Mouse (Mus musculus) limb, embryonic 12.5 days (tissue): ENCODE data around the gene Nipal1. TPM values are rescaled to one million over a fixed set of nuclear protein-coding genes. Genes with fewer than 3 reads are reported as not detected.

Experiments
- ATAC-seq: fragments of 200-750 bp; cut with Nextera tagmentation; 2 replicates; pipeline ENCODE4 v1.8.0; 2017; ENCODE audit warnings: low read depth, moderate TSS enrichment; ENCODE audit not compliant: insufficient number of reproducible peaks, insufficient read depth, low FRiP score, low TSS enrichment
- H3K27ac ChIP-seq: fragments of 300-500 bp; sonication (generic); 2 replicates; pipeline ENCODE4 v1.5.1; 2016; ENCODE audit warnings: mild to moderate bottlenecking, moderate library complexity
- H3K27me3 ChIP-seq: fragments of 300-500 bp; sonication (generic); 2 replicates; pipeline ENCODE4 v1.6.1; 2016; ENCODE audit warnings: mild to moderate bottlenecking, moderate library complexity
- H3K36me3 ChIP-seq: fragments of 300-500 bp; sonication (generic); 2 replicates; pipeline ENCODE4 v1.6.1; 2016; ENCODE audit warnings: mild to moderate bottlenecking, moderate library complexity
- H3K4me1 ChIP-seq: fragments of 300-500 bp; sonication (generic); replicated peaks from 2 replicates; pipeline ENCODE4 v1.6.1; 2016
- H3K4me2 ChIP-seq: fragments of 300-500 bp; sonication (generic); 2 replicates; pipeline ENCODE4 v1.6.1; 2016; ENCODE audit warnings: mild to moderate bottlenecking, moderate library complexity
- H3K4me3 ChIP-seq: fragments of 300-500 bp; sonication (generic); replicated peaks from 2 replicates; pipeline ENCODE4 v1.5.1; 2016; ENCODE audit warnings: mild to moderate bottlenecking
- H3K9ac ChIP-seq: fragments of 300-500 bp; sonication (generic); replicated peaks from 2 replicates; pipeline ENCODE4 v1.6.1; 2016; ENCODE audit warnings: mild to moderate bottlenecking, moderate library complexity
- H3K9me3 ChIP-seq: fragments of 300-500 bp; sonication (generic); 2 replicates; pipeline ENCODE4 v1.6.1; 2016; ENCODE audit warnings: mild to moderate bottlenecking, moderate library complexity
- WGBS: fragments of 180-500 bp; shearing (Covaris S2); methylation state at CpG from one replicate; pipeline ENCODE4 v1.1.7; 2016; 5-methylcytosine and 5-hydroxymethylcytosine counted together
- polyA plus RNA-seq: library from polyadenylated mRNA; unstranded; fragments of >200 nt; fragmentation: Nextera tagmentation; extraction: Ambion mirVana; gene quantifications from 2 replicates; pipeline ENCODE4 v1.2.1, GENCODE M21; 2016

Nipal1 gene
- polyA plus RNA-seq, 1 experiment from 2014 or later, result 0.84 TPM

DNA sequence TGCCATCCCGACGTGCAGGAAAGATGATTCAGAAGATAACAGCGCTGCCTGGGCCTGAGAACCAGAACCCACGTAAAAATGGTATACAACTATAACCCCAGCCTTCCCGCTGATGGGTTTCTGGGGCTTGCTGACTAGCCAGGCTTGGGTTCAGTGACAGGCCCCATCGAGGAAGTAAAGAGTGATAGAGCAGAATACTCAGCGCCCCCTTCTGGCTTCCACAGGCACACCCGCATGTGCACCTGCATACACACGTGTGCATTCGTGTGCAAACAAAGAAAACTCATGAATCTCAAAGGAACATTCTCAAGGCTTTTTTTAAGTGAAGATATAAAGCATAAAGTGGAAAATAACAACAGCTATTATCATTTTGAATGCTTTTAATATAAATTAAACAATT, 1.5 kb upstream of the Nipal1 start:
- H3K27ac ChIP-seq, result no peak overlapping the region
- no peak overlapping the region for H3K4me2 ChIP-seq
- 40% methylated on average over 10 of the region's 10 CpGs for whole genome bisulfite sequencing
- H3K4me1 ChIP-seq, result peaks cover 8% of the 10 kb centered on the region
- H3K27me3 ChIP-seq, result peaks cover 34% of the 10 kb centered on the region; the same call in 1 of the 2 replicates
- H3K36me3 ChIP-seq, result no peaks in the 10 kb centered on the region
- no peak overlapping the region for H3K4me3 ChIP-seq
- no peak for ATAC-seq
- no peak overlapping the region for H3K9ac ChIP-seq
- H3K9me3 ChIP-seq, result no peaks in the 10 kb centered on the region

DNA sequence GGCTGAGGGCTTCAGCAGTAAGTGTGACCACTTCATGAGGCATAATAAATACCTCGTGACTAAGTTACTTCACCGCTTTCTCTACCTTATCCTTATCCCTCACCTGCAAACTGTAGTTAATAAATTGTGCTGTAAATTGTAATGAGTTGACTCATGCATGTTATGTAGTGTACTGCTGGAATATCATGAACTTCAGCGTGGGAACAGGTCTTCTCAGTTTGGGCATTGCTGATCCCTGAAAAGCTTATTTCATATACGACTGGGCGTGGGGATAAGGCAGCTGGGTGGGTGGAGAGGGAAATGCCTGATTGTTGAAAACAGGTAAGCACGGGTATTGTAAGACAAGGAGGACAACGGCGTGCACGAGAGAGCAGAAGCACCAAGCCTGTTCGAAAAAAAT, 599 bp upstream of the Nipal1 start:
- no peak for ATAC-seq
- no peaks in the 10 kb centered on the region for H3K9me3 ChIP-seq
- H3K27me3 ChIP-seq, result peaks cover 34% of the 10 kb centered on the region; the same call in 1 of the 2 replicates
- peaks cover 8% of the 10 kb centered on the region for H3K4me1 ChIP-seq
- H3K4me3 ChIP-seq, result peak overlapping the region; percentile 51
- no peak overlapping the region for H3K27ac ChIP-seq
- 30% methylated on average over 10 of the region's 10 CpGs for WGBS
- H3K4me2 ChIP-seq, result peak overlapping the region; percentile 87
- no peak overlapping the region for H3K9ac ChIP-seq
- no peaks in the 10 kb centered on the region for H3K36me3 ChIP-seq

DNA sequence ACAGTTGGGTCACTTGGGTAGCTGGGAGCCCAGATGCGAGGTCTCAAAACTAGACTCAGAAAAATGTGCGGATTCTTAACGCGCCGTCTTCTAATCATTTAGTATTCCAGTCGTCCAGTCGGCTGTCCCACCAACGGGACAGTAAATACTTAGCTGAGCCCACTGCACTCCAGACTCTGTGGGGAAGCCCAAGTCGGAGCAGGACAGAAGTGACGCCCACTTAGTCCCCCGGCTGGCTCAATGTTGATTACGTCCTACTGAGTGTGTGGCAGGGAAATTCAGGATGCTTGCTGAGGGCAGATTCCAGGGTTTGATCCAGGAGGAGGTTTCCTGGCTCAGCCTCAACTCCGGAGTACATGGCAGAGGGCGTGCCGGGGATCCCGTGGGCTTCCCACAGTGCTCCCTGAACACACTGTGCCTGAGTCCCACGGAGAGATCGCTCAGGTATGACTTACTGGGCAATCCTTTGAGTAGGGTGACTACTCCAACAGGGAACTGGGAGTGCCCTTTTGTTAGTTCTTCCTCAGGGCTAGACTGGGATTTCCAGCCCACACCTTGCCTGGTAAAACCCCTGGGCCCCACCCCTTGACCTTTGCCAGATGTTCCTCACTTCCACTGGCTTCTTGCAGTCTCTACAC, 482 bp downstream of the Nipal1 start:
- H3K27me3 ChIP-seq, result peaks cover 34% of the 10 kb centered on the region; the same call in 1 of the 2 replicates
- no peaks in the 10 kb centered on the region for H3K9me3 ChIP-seq
- H3K4me2 ChIP-seq, result peak overlapping the region; percentile 87
- peaks cover 8% of the 10 kb centered on the region for H3K4me1 ChIP-seq
- ATAC-seq, result peak; percentile 27; the same call in 1 of the 2 replicates
- WGBS, result 9% methylated on average over 18 of the region's 18 CpGs
- H3K9ac ChIP-seq, result peak overlapping the region; percentile 37; the same call in 1 of the 2 replicates
- no peaks in the 10 kb centered on the region for H3K36me3 ChIP-seq
- H3K4me3 ChIP-seq, result peak overlapping the region; percentile 51
- no peak overlapping the region for H3K27ac ChIP-seq

DNA sequence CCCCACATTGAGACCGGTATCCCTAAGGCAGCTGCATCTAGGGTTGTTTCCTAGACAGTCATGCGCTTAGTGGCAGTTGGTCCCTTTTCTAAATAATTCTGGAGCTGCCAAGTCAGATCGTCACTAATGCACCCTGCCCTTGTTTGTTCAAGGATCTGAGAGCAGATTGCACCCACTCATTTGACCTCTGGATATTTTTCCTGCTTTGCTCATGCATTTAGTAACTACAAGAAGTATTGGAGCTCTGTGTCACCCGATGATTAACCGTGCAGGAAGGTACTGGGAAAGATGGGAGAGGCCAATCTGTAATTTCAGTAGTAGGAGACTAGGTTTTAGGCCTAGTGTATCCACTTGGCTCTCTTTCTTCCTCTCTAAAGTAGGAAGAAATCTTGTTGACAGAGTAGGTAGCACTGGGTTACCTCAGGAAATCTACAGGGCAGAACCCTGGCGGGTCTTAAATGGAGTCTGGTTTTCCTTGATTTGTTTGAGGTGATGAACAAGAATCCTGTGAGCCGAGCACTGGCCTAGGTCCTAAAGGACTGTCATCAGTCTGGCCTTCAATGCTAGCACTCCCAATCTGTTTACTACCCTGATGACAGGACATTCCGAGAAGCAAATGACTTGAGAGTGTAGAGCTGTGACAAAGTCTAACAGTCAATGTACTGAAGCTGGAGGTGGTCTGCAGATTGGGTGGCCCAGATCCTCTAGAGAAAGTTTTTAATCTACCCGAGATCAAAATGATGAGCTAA, 1.6 kb downstream of the Nipal1 start:
- Histone ChIP-seq H3K27ac (no peak overlapping the region), H3K4me3 (no peak overlapping the region), H3K4me2 (no peak overlapping the region), H3K36me3 (no peaks in the 10 kb centered on the region), H3K9ac (no peak overlapping the region), H3K27me3 (peaks cover 34% of the 10 kb centered on the region; the same call in 1 of the 2 replicates), H3K4me1 (peaks cover 8% of the 10 kb centered on the region), H3K9me3 (no peaks in the 10 kb centered on the region)
- ATAC-seq, result no peak
- 74% methylated on average over 9 of the region's 9 CpGs for WGBS

DNA sequence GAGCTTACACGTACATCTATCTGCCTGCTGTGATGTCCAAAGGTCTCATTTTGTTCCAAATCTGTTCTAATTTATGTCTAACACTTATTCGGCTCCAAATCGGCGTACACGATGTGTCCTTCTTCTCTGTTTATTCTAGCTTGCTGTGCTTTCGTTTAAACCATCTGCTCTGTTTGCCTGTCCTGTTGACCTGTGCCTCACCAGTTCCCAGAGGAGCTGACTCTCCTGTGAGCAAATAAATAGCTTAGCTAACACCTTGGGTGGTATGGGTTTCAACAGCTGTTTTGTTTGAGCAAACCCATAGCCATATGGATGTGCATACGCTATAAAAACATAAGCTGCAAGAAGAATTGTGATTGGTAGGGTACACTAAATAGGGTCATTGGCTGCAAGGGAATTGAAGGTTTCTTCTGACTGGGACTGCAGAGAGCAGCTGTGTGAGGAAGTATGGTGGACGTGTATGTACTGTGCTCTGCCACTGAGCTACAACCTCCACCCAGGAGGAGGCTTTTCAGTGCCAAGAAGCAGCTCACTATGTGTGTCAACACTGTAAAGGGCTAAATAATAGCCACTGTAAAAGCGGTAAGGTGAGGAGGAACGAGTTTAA, 5.6 kb downstream of the Nipal1 start:
- Histone ChIP-seq H3K27me3 (peaks cover 13% of the 10 kb centered on the region; the same call in 1 of the 2 replicates), H3K36me3 (no peaks in the 10 kb centered on the region), H3K9me3 (no peaks in the 10 kb centered on the region), H3K4me3 (no peak overlapping the region), H3K9ac (no peak overlapping the region), H3K4me2 (no peak overlapping the region), H3K4me1 (peaks cover 14% of the 10 kb centered on the region), H3K27ac (no peak overlapping the region)
- 67% methylated on average over 10 of the region's 10 CpGs for WGBS
- no peak for ATAC-seq

DNA sequence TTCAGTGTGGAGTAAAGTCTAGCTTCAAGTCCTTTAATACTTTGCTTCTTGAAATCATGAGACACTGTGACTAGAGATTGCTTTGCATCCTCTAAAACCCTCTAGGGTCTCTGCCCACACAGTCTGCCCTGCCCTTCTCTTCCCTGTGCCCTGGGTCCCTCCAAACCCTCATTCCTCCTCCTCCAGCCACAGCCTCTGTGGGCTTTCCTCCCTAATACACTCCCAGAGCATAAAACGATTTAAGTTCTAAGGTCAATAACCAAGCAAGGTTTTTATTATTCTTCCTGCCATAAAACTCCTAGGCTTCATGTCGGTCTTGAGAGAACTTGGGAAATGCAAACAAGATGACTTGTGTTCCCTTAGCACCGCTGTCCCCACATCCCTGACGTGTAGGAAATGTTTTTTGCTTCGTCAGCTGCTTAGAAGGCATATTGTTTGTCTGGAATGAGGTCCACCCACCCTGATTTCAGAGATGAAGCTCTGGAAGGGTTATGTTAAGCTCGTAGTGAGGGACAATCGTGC, 8.7 kb downstream of the Nipal1 start:
- Histone ChIP-seq H3K36me3 (no peaks in the 10 kb centered on the region), H3K27ac (peak overlapping the region; percentile 19; the same call in 1 of the 2 replicates), H3K4me2 (no peak overlapping the region), H3K9me3 (no peaks in the 10 kb centered on the region), H3K9ac (no peak overlapping the region), H3K4me1 (peaks cover 14% of the 10 kb centered on the region), H3K4me3 (no peak overlapping the region), H3K27me3 (no peaks in the 10 kb centered on the region)
- ATAC-seq, result no peak
- 21% methylated on average over 7 of the region's 7 CpGs for WGBS

DNA sequence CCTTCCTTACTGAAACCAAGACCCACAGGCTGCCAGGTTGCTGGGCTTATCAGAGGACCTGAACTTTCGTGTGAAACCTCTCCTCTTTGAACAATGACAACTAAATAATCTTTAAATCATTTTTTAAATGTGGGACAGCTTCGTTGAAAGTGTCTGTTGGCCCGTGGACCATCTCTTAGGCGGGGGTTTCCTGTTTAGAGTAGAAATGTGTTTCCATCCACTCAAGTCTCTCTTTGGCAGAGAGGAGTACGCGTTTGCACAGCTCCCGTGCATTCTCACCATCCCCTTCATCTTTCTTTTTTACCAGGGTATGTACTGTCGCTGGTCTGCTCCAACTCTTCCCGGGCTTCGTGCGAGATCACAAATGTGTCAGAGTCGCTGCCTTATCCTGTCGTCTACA, 10.8 kb downstream of the Nipal1 start:
- H3K4me2 ChIP-seq, result no peak overlapping the region
- H3K9ac ChIP-seq, result no peak overlapping the region
- H3K9me3 ChIP-seq, result no peaks in the 10 kb centered on the region
- H3K27me3 ChIP-seq, result no peaks in the 10 kb centered on the region
- H3K27ac ChIP-seq, result no peak overlapping the region
- 86% methylated on average over 13 of the region's 13 CpGs for WGBS
- ATAC-seq, result no peak
- H3K4me1 ChIP-seq, result peaks cover 14% of the 10 kb centered on the region
- no peaks in the 10 kb centered on the region for H3K36me3 ChIP-seq
- no peak overlapping the region for H3K4me3 ChIP-seq

DNA sequence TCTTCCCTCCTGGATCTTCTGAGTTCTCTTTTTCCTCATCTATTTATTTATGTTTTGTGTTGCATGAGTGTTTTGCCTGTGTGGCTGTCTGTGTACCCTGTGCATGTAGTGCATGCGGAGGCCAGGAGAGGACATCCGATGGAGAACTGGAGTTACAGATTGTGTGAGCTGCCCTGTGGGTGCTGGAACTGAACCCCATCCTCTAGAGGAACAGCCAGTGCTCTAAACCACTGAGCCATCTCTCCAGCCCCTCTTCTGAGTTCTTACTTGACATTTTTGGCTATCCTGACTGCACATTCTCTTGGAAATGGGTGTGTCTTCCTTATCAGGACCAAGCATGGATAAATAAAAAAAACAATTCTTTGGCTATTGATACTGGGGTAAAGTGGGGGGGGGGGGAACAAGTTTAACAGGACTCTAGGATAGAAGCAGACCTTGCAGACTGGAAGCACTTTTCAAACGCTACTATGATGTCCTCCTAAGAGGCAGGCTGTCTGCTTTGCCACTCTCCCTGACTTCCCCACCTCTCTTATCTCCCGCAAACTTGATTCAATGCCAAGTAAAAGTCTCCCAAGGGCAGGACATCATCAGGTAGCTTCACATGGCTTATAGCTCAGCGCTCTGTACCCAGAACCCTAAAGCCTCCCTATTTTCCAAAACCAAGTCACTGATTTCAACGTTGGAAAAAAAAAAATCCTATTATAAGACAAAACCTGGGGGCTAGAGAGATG, 13.6 kb downstream of the Nipal1 start:
- Histone ChIP-seq H3K4me3 (no peak overlapping the region), H3K27ac (no peak overlapping the region), H3K9me3 (no peaks in the 10 kb centered on the region), H3K36me3 (no peaks in the 10 kb centered on the region), H3K27me3 (no peaks in the 10 kb centered on the region), H3K4me2 (no peak overlapping the region), H3K9ac (no peak overlapping the region), H3K4me1 (peaks cover 7% of the 10 kb centered on the region)
- no peak for ATAC-seq
- 88% methylated on average over 6 of the region's 6 CpGs for WGBS

DNA sequence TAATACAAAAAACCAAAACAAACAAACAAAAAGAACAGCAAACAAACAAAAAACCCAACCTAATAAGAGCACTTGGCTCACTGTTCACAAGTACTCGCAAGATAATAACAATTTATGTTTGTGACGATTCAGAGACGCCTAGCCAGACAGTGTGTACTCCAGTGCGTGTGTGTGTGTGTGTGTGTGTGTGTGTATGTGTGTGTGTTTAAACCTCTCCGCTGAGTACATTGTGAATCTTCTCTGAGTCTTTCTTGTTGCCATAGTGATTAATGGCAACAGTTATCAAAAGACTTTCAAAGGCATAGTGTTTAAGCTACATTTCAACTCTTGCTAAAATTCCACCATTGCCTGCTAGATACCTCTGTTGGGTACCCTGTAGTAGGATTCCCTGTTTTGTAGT, 16.5 kb downstream of the Nipal1 start:
- Histone ChIP-seq H3K27ac (no peak overlapping the region), H3K4me1 (no peaks in the 10 kb centered on the region)
- 94% methylated on average over 5 of the region's 5 CpGs for WGBS

DNA sequence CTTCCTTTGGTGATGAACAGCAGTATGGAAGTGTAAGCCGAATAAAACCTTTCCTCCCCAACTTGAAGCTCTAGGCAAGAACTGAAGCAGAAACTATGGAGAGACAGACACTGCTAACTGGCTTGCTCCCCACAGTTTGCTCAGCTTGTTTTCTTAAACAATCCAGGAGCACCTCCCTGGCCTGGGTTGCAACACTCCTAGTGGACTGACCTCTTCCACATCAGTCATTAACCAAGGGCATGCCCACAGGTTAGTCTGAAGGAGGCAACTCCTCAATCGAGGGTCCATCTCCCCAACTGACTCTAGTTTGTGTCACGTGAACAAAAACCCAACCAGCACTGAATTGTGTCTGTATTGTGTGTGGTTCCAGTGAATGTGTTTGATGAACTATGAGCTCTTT, 17.3 kb downstream of the Nipal1 start:
- WGBS, result 56% methylated on average over 3 of the region's 3 CpGs
- ATAC-seq, result no peak

More for the DNA sequence above, 16.5 kb downstream of the Nipal1 start:
- Histone ChIP-seq H3K4me3 (no peak overlapping the region), H3K9me3 (no peaks in the 10 kb centered on the region), H3K27me3 (no peaks in the 10 kb centered on the region), H3K36me3 (no peaks in the 10 kb centered on the region), H3K9ac (no peak overlapping the region), H3K4me2 (no peak overlapping the region)
- ATAC-seq, result no peak

DNA sequence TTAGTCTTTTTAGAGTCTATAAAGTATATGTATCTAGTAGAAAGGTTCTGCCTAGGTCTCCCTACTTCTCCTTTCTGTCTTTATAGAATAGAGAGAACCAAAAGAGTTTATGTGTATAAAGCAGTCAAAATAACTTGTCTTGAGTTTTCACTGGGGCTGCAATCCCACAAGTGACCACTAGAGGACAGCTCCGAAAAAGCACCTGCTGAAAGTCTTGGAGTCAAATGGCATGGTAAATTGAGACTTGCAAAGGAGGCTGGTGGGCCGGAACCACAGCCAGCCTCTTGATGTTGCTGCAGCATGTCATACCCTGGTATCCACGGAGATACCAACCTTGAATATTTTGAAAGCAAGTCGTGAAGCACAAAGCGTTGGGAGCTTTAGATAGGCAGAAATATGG, 17.7 kb downstream of the Nipal1 start:
- Histone ChIP-seq H3K27ac (no peak overlapping the region), H3K9ac (no peak overlapping the region)
- 23% methylated on average over 5 of the region's 5 CpGs for WGBS

More for the DNA sequence above, 17.3 kb downstream of the Nipal1 start:
- Histone ChIP-seq H3K36me3 (no peaks in the 10 kb centered on the region), H3K4me2 (no peak overlapping the region), H3K9ac (no peak overlapping the region), H3K27me3 (no peaks in the 10 kb centered on the region), H3K9me3 (no peaks in the 10 kb centered on the region), H3K4me3 (no peak overlapping the region), H3K27ac (no peak overlapping the region), H3K4me1 (no peaks in the 10 kb centered on the region)

More for the DNA sequence above, 17.7 kb downstream of the Nipal1 start:
- no peaks in the 10 kb centered on the region for H3K27me3 ChIP-seq
- no peak for ATAC-seq
- no peak overlapping the region for H3K4me3 ChIP-seq
- H3K9me3 ChIP-seq, result no peaks in the 10 kb centered on the region
- H3K4me2 ChIP-seq, result no peak overlapping the region
- H3K4me1 ChIP-seq, result no peaks in the 10 kb centered on the region
- no peaks in the 10 kb centered on the region for H3K36me3 ChIP-seq
